Comparison of ENCODE assay signal across 22 mouse cellular contexts in genomic region chrX:48481687-48482086, GRCm38 (mm10). TPM values are rescaled to one million over a fixed set of nuclear protein-coding genes. Genes with fewer than 3 reads are reported as not detected.
DNase-seq lines count a peak whose midpoint lies in the region; ATAC-seq and TF ChIP-seq lines count a peak whose summit lies in the region.
"Had no signal": no experiment of that assay in that cellular context is flagged by ENCODE, and none has a peak within 500 bp of the region (broad histone marks: within the 10 kb centered on the region; RNA-seq: fewer than 3 reads in every experiment).

No protein-coding gene starts in this region.

- WGBS in lung, postnatal 0 days, result 64% methylated on average over 7 of the region's 7 CpGs
- WGBS in forebrain, postnatal 0 days, result 91% methylated on average over 7 of the region's 7 CpGs

- no peak overlapping the region for H3K4me2 ChIP-seq in lung, postnatal 0 days (replicated peaks; ENCODE audit: low read depth, low read length)
- H3K4me2 ChIP-seq in forebrain, postnatal 0 days (ENCODE audit: low read depth), result no peak overlapping the region
- H3K4me2 ChIP-seq: embryonic facial prominence, embryonic 13.5 days; embryonic facial prominence, embryonic 15.5 days; forebrain, embryonic 13.5 days; forebrain, embryonic 15.5 days had no signal

- DNase-seq in lung, postnatal 0 days (ENCODE audit: low spot score), result peak; percentile 54
- DNase-seq in lung, postnatal 10 days, result no peak
- DNase-seq in lung, postnatal 36 days, result peak; percentile 1
- no peak for DNase-seq in lung, adult 18-20 months
- no peak for DNase-seq in forebrain, postnatal 0 days
- DNase-seq: adrenal gland, adult 2 months; adrenal gland, postnatal 10 days; adrenal gland, postnatal 25 days; cerebellum, adult 11 months; cerebellum, adult 18-20 months; cerebellum, adult 8-10 months; cerebellum, adult 9-11 months; cerebellum, postnatal 14 days; cerebellum, postnatal 36 days; embryo, embryonic 11 days had no signal

- H3K9ac ChIP-seq in lung, postnatal 0 days (replicated peaks; ENCODE audit: low read depth), result no peak overlapping the region
- no peak overlapping the region for H3K9ac ChIP-seq in forebrain, postnatal 0 days
- H3K9ac ChIP-seq: embryonic facial prominence, embryonic 13.5 days; embryonic facial prominence, embryonic 15.5 days; forebrain, embryonic 13.5 days; forebrain, embryonic 15.5 days had no signal

- no peak overlapping the region for H3K27ac ChIP-seq in lung, postnatal 0 days (ENCODE audit: low read length)
- H3K27ac ChIP-seq in forebrain, postnatal 0 days (ENCODE audit: low read depth, low read length), result no peak overlapping the region
- H3K27ac ChIP-seq: embryonic facial prominence, embryonic 13.5 days; embryonic facial prominence, embryonic 15.5 days; forebrain, embryonic 13.5 days; forebrain, embryonic 15.5 days had no signal

- no peak for TF ChIP-seq CTCF in lung, postnatal 0 days (IDR thresholded peaks at IDR 0.05)
- no peak for TF ChIP-seq CTCF in forebrain, postnatal 0 days (IDR thresholded peaks at IDR 0.05; ENCODE audit: low read depth)

- peak; percentile 61 for ATAC-seq in lung, postnatal 0 days
- ATAC-seq in forebrain, postnatal 0 days, result no peak
- ATAC-seq: forebrain, embryonic 13.5 days; forebrain, embryonic 15.5 days had no signal

- H3K27me3 ChIP-seq in lung, postnatal 0 days (replicated peaks; ENCODE audit: insufficient read depth, low read length), result no peaks in the 10 kb centered on the region
- H3K27me3 ChIP-seq in forebrain, postnatal 0 days (ENCODE audit: insufficient read depth, low read length), result no peaks in the 10 kb centered on the region
- H3K27me3 ChIP-seq: embryonic facial prominence, embryonic 13.5 days; embryonic facial prominence, embryonic 15.5 days; forebrain, embryonic 13.5 days; forebrain, embryonic 15.5 days had no signal

- H3K4me3 ChIP-seq in lung, postnatal 0 days (ENCODE audit: low read depth, low read length), result no peak overlapping the region
- no peak overlapping the region for H3K4me3 ChIP-seq in forebrain, postnatal 0 days (ENCODE audit: low read depth, low read length)
- H3K4me3 ChIP-seq: embryonic facial prominence, embryonic 13.5 days; embryonic facial prominence, embryonic 15.5 days; erythroblast, embryonic 14.5 days; forebrain, embryonic 13.5 days; forebrain, embryonic 15.5 days had no signal

- no peaks in the 10 kb centered on the region for H3K4me1 ChIP-seq in lung, postnatal 0 days (ENCODE audit: insufficient read depth, low read depth, low read length)
- no peaks in the 10 kb centered on the region for H3K4me1 ChIP-seq in forebrain, postnatal 0 days (ENCODE audit: insufficient read depth)
- H3K4me1 ChIP-seq: embryonic facial prominence, embryonic 13.5 days; embryonic facial prominence, embryonic 15.5 days; forebrain, embryonic 13.5 days; forebrain, embryonic 15.5 days had no signal

- no peaks in the 10 kb centered on the region for H3K36me3 ChIP-seq in lung, postnatal 0 days (ENCODE audit: insufficient read depth, low read length)
- peaks cover 21% of the 10 kb centered on the region; the same call in 1 of the 2 replicates for H3K36me3 ChIP-seq in forebrain, postnatal 0 days (ENCODE audit: insufficient read depth)

- no peaks in the 10 kb centered on the region for H3K9me3 ChIP-seq in lung, postnatal 0 days (ENCODE audit: low read length)
- no peaks in the 10 kb centered on the region for H3K9me3 ChIP-seq in forebrain, postnatal 0 days (ENCODE audit: low read length)
- H3K9me3 ChIP-seq: embryonic facial prominence, embryonic 13.5 days; embryonic facial prominence, embryonic 15.5 days; forebrain, embryonic 13.5 days; forebrain, embryonic 15.5 days had no signal

- peak; percentile 15; the same call in 1 of the 2 replicates for TF ChIP-seq EP300 in lung, postnatal 0 days (IDR thresholded peaks at IDR 0.05)

RNA-seq across cellular contexts. Expression of gene Elf4, which starts 18.8 kb away (rescaled TPM):
- polyA plus RNA-seq in lung, postnatal 0 days (2015; fragmentation: Nextera tagmentation; extraction: Ambion mirVana), result 3.5 and 3.8 TPM in 2 replicates
- total RNA-seq in forebrain, postnatal 0 days (2014; rRNA removed), result 0.54 and 1.8 TPM in 2 replicates
- polyA plus RNA-seq in forebrain, postnatal 0 days (2015; fragmentation: Nextera tagmentation; extraction: Ambion mirVana), result 0.13 and 0.24 TPM in 2 replicates

RNA-seq across cellular contexts. Expression of gene Aifm1, which starts 31.7 kb away (rescaled TPM):
- polyA plus RNA-seq in lung, postnatal 0 days (2015; fragmentation: Nextera tagmentation; extraction: Ambion mirVana), result 30.4 and 33.5 TPM in 2 replicates
- 13.9 and 15.5 TPM in 2 replicates for total RNA-seq in forebrain, postnatal 0 days (2014; rRNA removed)
- polyA plus RNA-seq in forebrain, postnatal 0 days (2015; fragmentation: Nextera tagmentation; extraction: Ambion mirVana), result 28.0 and 28.2 TPM in 2 replicates

RNA-seq across cellular contexts. Expression of gene Rab33a, which starts 37.4 kb away (rescaled TPM):
- 1.2 and 1.3 TPM in 2 replicates for polyA plus RNA-seq in lung, postnatal 0 days (2015; fragmentation: Nextera tagmentation; extraction: Ambion mirVana)
- 50.9 and 84.3 TPM in 2 replicates for total RNA-seq in forebrain, postnatal 0 days (2014; rRNA removed)
- 97.9 and 104 TPM in 2 replicates for polyA plus RNA-seq in forebrain, postnatal 0 days (2015; fragmentation: Nextera tagmentation; extraction: Ambion mirVana)
- total RNA-seq: MEL had no signal
- polyA plus RNA-seq: C2C12; erythroblast, embryonic 14.5 days had no signal

Comparison
In these comparisons a context has a peak if more than half of its experiments do, and no peak if none do; other contexts are left out.
1. DNase-seq: peak in lung, postnatal 0 days (single experiment) and lung, postnatal 36 days (single experiment); none in lung, postnatal 10 days (single experiment), lung, adult 18-20 months (0 of 2) and forebrain, postnatal 0 days (single experiment).
2. RNA of gene Rab33a, which starts 37.4 kb away (polyA plus RNA-seq): 97.9 to 104 TPM in forebrain, postnatal 0 days; 1.2 to 1.3 TPM in lung, postnatal 0 days; every median in the first group is over 10 times any median in the second.